Mouse (Mus musculus) megakaryocyte, embryonic 14.5 days (primary cell): Measurements from ENCODE around the gene Sgce.

Source experiments
- FLI1 ChIP-seq: IDR thresholded peaks from 2 replicates; pipeline ENCODE4 v1.6.1; 2012; ENCODE audit warnings: low read length, inconsistent platforms, mixed read lengths
- GATA1 ChIP-seq: IDR thresholded peaks from 3 replicates; pipeline ENCODE4 v1.6.1; 2012; ENCODE audit warnings: mixed read lengths, low read length, inconsistent platforms, borderline replicate concordance

- no peak for TF ChIP-seq GATA1
- no peak for TF ChIP-seq FLI1
These were observed 67.0 kb downstream of the Sgce start for GRCm38 (mm10) chr6:4679981-4680380.
